Mouse (Mus musculus): ENCODE results near the gene Cacna1c. TPM values are rescaled to one million over a fixed set of nuclear protein-coding genes. Genes with fewer than 3 reads are reported as not detected.

Cacna1c gene
- polyA plus RNA-seq, 1 experiment, result 0.11 TPM

GRCm38 (mm10) chr6:118894043-118894442 lies 302.2 kb downstream of the Cacna1c start:
- TF ChIP-seq CTCF (IDR thresholded peaks at IDR 0.05; ENCODE audit: low read depth, low read length) (no peak), POLR2A (IDR thresholded peaks at IDR 0.05; ENCODE audit: borderline replicate concordance, low read depth, low read length) (no peak)
- no peaks in the 10 kb centered on the region for H3K4me1 ChIP-seq (ENCODE audit: control insufficient read depth, insufficient read depth, low read length)
- no peak overlapping the region for H3K27ac ChIP-seq (ENCODE audit: insufficient read depth, low read depth, low read length)
- no peak overlapping the region for H3K4me3 ChIP-seq (ENCODE audit: insufficient read depth, low read length)

DNA sequence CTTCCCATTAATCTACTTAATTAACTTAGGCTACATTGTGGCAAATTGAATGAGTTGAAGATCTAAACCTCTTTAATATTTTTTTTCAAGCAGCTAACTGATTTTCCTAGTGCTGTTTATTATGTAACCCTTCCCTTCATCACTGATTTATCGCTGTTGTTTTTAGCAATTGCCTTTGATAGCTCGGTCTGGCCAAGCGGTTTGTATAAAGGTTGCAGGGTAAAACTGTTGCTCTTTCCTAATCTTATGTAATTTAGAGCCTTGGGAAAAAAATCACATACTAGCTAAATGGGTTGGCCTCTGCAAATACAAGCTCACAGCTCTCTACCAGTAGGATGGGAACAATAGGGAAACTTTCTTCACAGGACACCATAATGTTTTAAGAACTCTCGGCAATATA lies 306.8 kb downstream of the Cacna1c start:
- Histone ChIP-seq H3K4me3 (ENCODE audit: insufficient read depth, low read length) (no peak overlapping the region), H3K4me1 (ENCODE audit: control insufficient read depth, insufficient read depth, low read length) (no peaks in the 10 kb centered on the region), H3K27ac (ENCODE audit: insufficient read depth, low read depth, low read length) (no peak overlapping the region)
- TF ChIP-seq CTCF (IDR thresholded peaks at IDR 0.05; ENCODE audit: low read depth, low read length) (no peak), POLR2A (IDR thresholded peaks at IDR 0.05; ENCODE audit: borderline replicate concordance, low read depth, low read length) (no peak)

DNA sequence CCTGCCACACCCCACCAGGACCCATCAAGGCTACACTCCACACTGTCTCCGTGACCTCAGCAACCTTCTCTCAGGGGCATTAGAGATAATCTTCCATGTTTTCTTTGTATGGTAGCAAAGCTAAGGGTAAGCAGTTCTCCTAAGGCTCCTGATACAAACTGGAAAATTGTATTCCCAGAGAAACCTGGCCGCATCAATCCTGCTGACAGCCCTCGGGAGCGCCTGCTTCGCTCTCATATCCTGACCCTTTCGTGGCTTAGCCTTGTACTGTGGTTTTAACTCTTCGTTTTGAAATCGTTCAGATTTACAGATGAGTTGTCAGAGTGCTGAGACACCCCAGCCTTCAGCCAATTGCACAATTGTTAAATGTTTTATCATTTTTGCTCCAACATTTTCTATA lies 309.2 kb downstream of the Cacna1c start:
- TF ChIP-seq CTCF (IDR thresholded peaks at IDR 0.05; ENCODE audit: low read depth, low read length) (no peak), POLR2A (IDR thresholded peaks at IDR 0.05; ENCODE audit: borderline replicate concordance, low read depth, low read length) (no peak)
- Histone ChIP-seq H3K4me1 (ENCODE audit: control insufficient read depth, insufficient read depth, low read length) (no peaks in the 10 kb centered on the region), H3K4me3 (ENCODE audit: insufficient read depth, low read length) (no peak overlapping the region), H3K27ac (ENCODE audit: insufficient read depth, low read depth, low read length) (no peak overlapping the region)

DNA sequence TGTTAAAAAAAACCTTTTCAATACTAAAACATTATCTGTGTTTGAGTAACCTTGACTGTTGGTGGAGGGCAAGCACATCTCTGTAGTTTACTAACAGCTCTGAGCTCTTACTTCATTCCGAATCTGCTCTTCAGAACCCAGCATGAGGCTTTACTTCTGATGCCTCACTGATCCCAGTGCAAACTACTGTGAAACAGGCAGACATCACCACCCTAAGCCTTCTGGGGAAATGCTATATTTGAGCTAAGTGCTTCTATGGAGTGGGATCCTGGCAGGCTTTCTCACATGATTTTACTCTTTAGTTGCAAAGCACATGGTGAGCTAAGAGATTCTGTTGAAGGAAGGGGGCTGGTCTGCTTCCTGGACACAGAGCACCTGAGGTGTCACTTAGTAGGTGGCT lies 311.3 kb downstream of the Cacna1c start:
- Histone ChIP-seq H3K27ac (ENCODE audit: insufficient read depth, low read depth, low read length) (no peak overlapping the region), H3K4me3 (ENCODE audit: insufficient read depth, low read length) (no peak overlapping the region), H3K4me1 (ENCODE audit: control insufficient read depth, insufficient read depth, low read length) (no peaks in the 10 kb centered on the region)
- no peak for TF ChIP-seq POLR2A (IDR thresholded peaks at IDR 0.05; ENCODE audit: borderline replicate concordance, low read depth, low read length)
- no peak for TF ChIP-seq CTCF (IDR thresholded peaks at IDR 0.05; ENCODE audit: low read depth, low read length)

- Histone ChIP-seq H3K4me3 (ENCODE audit: insufficient read depth, low read length) (no peak overlapping the region), H3K27ac (ENCODE audit: insufficient read depth, low read depth, low read length) (no peak overlapping the region)
- TF ChIP-seq POLR2A (IDR thresholded peaks at IDR 0.05; ENCODE audit: borderline replicate concordance, low read depth, low read length) (no peak), CTCF (IDR thresholded peaks at IDR 0.05; ENCODE audit: low read depth, low read length) (no peak)
Observed at GRCm38 (mm10) chr6:118884073-118884551, 312.1 kb downstream of the Cacna1c start.

GRCm38 (mm10) chr6:118876204-118876603 lies 320.0 kb downstream of the Cacna1c start:
- H3K4me3 ChIP-seq (ENCODE audit: insufficient read depth, low read length), result no peak overlapping the region
- H3K4me1 ChIP-seq (ENCODE audit: control insufficient read depth, insufficient read depth, low read length), result no peaks in the 10 kb centered on the region
- H3K27ac ChIP-seq (ENCODE audit: insufficient read depth, low read depth, low read length), result no peak overlapping the region
- TF ChIP-seq POLR2A (IDR thresholded peaks at IDR 0.05; ENCODE audit: borderline replicate concordance, low read depth, low read length), result no peak

More at GRCm38 (mm10) chr6:118884073-118884551, 312.1 kb downstream of the Cacna1c start:
- H3K4me1 ChIP-seq (ENCODE audit: control insufficient read depth, insufficient read depth, low read length), result no peaks in the 10 kb centered on the region

DNA sequence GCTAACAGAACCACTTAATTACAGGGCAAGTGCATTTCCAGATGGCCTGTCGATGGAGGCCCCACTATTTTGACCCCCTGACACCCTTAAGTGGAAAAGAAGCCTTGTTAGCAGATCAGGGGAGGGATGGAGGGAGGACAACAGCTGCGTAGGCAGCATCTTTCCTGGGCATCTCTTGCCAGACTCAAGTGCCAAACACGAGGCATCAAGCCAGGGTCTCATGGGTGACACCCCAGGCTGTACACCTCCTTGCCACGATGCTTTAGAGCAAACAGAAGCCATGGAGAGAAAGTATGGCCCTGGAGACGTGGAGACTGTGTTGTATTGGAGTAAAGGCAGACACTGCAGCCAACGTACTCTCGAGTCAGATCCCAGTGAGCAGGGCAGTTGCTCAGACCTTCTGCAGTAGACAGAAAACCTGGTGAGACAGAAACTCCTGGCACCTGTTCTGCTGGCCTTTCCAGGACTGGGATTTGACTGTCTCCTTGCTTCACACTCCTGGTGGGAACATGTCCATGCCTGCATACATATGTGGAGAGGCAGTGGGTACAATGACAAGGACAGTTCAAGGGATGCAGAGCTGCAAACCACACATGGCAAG lies 325.9 kb downstream of the Cacna1c start:
- TF ChIP-seq POLR2A (IDR thresholded peaks at IDR 0.05; ENCODE audit: borderline replicate concordance, low read depth, low read length) (no peak), CTCF (IDR thresholded peaks at IDR 0.05; ENCODE audit: low read depth, low read length) (no peak)
- no peak overlapping the region for H3K27ac ChIP-seq (ENCODE audit: insufficient read depth, low read depth, low read length)
- H3K4me3 ChIP-seq (ENCODE audit: insufficient read depth, low read length), result no peak overlapping the region

DNA sequence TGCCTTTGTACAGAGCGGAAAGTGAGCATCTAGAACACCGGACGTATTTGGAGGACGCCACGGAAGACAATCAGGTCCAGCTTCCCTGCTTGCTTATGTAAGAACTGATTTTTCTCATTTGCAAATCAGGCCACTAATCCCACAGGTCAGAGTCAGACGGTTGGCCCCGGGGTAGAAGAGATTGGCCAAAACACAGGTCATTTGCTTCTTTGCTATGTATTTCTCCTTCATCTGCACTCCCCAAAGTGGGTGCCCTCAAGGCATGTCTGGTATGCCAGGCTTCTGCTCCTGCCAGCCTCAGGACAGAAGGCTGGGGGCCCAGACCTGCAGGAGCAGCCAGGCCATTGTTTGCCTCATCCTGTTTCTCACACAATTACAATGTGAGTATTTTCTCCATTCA lies 328.8 kb downstream of the Cacna1c start:
- Histone ChIP-seq H3K4me1 (ENCODE audit: control insufficient read depth, insufficient read depth, low read length) (no peaks in the 10 kb centered on the region), H3K27ac (ENCODE audit: insufficient read depth, low read depth, low read length) (no peak overlapping the region), H3K4me3 (ENCODE audit: insufficient read depth, low read length) (no peak overlapping the region)
- no peak for TF ChIP-seq CTCF (IDR thresholded peaks at IDR 0.05; ENCODE audit: low read depth, low read length)

More for the DNA sequence above, 325.9 kb downstream of the Cacna1c start:
- no peaks in the 10 kb centered on the region for H3K4me1 ChIP-seq (ENCODE audit: control insufficient read depth, insufficient read depth, low read length)

DNA sequence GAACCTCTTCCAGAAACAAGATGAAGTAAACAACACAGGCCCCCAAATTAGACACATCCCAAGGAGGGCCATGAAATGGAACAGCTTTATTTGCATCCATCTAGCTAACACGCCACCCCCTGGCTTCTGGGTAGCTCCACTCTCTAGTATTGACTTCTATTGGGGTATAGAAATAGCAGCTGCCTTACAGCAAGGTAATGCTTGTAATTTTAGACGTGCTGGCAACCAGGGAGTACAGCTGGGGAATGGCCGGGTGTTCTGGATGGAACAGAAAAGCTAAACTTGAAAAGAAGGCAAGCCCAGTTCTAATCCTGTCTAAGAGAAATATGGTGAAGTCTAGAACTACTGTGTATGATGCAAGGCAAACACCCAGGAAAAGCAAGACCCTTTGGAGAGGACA lies 329.3 kb downstream of the Cacna1c start:
- Histone ChIP-seq H3K4me3 (ENCODE audit: insufficient read depth, low read length) (no peak overlapping the region), H3K4me1 (ENCODE audit: control insufficient read depth, insufficient read depth, low read length) (no peaks in the 10 kb centered on the region), H3K27ac (ENCODE audit: insufficient read depth, low read depth, low read length) (no peak overlapping the region)
- TF ChIP-seq CTCF (IDR thresholded peaks at IDR 0.05; ENCODE audit: low read depth, low read length) (no peak), POLR2A (IDR thresholded peaks at IDR 0.05; ENCODE audit: borderline replicate concordance, low read depth, low read length) (no peak)

DNA sequence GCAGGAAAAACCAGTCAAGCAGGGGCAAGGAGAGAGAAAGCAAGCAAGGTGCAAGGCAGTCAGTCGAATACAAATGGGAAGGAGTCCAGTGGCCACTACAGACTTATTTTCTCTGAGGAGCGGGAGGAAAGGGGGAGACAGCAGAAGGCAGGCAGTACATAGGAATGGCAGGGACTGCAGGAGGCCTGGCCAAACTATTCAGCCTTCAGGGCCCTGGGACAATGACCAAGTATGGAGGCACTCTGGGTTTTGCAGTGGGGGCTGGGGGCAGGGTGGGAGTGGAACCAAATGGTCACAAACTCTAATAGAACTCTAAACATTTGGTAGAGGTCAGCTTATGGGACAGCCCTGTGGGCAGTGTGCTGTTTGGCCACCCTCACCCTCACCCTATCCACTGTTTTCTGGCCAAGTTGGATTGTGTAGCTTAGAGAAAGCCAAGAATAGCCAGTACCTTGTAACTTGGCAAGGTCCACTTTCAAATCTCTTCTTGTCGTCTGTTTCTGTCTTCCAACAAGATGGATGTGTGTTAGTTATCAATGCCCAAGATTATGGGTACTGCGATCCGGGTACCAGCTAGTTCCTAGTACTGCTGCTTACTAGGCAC lies 330.3 kb downstream of the Cacna1c start:
- H3K4me3 ChIP-seq (ENCODE audit: insufficient read depth, low read length), result no peak overlapping the region
- TF ChIP-seq CTCF (IDR thresholded peaks at IDR 0.05; ENCODE audit: low read depth, low read length), result no peak
- no peak for TF ChIP-seq POLR2A (IDR thresholded peaks at IDR 0.05; ENCODE audit: borderline replicate concordance, low read depth, low read length)
- H3K4me1 ChIP-seq (ENCODE audit: control insufficient read depth, insufficient read depth, low read length), result no peaks in the 10 kb centered on the region
- no peak overlapping the region for H3K27ac ChIP-seq (ENCODE audit: insufficient read depth, low read depth, low read length)
